Mouse (Mus musculus) ES-Bruce4 (cell line): ENCODE data around the gene Slc39a10.

Experiments used
- CTCF ChIP-seq: IDR thresholded peaks from one replicate; pipeline ENCODE4 v1.8.1; 2011; ENCODE audit warnings: low read depth, low read length
- POLR2A ChIP-seq: IDR thresholded peaks from one replicate; pipeline ENCODE4 v1.8.1; 2011; ENCODE audit warnings: low read length; ENCODE audit not compliant: insufficient read depth

- no peak for TF ChIP-seq CTCF
- no peak for TF ChIP-seq POLR2A
These were observed 49.2 kb downstream of the Slc39a10 start for GRCm38 (mm10) chr1:46843406-46843805.
